In the genomic region with DNA sequence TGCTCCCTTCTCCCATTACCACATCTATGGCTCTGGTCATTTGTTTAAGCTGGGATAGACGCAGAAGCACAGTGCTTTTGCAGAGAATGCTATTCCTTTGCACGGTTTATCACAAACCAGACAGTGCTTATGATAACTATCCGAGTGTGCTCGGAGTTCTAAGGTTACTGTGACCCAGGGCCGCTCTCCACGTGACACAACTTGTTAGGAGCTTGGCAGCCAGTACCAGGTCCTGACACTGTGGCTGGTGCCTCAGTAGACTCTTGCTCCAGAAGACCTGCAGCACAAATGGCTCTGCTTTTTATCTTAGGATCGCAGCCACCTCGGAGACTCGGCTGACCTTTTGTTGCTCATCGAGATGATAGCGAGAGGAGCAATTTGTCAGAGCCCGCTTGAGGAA, we compare ENCODE assay signal across 18 mouse cellular contexts.
DNase-seq lines count a peak whose midpoint lies in the region; ATAC-seq and TF ChIP-seq lines count a peak whose summit lies in the region.
"Had no signal": no experiment of that assay in that cellular context is flagged by ENCODE, and none has a peak within 500 bp of the region (broad histone marks: within the 10 kb centered on the region; RNA-seq: fewer than 3 reads in every experiment).

No protein-coding gene starts in this region.

- H3K9ac ChIP-seq in heart, embryonic 12.5 days, result peak overlapping the region; percentile 36; the same call in 1 of the 2 replicates
- H3K9ac ChIP-seq in kidney, embryonic 14.5 days (ENCODE audit: low read depth, low read length), result no peak overlapping the region
- peak overlapping the region; percentile 7; the same call in 1 of the 2 replicates for H3K9ac ChIP-seq in MEL (ENCODE audit: control insufficient read depth, low read depth, low read length, poor library complexity, severe bottlenecking)
- no peak overlapping the region for H3K9ac ChIP-seq in hindbrain, embryonic 13.5 days
- H3K9ac ChIP-seq: embryonic facial prominence, embryonic 13.5 days; liver, embryonic 15.5 days; midbrain, embryonic 13.5 days; neural tube, embryonic 15.5 days had no signal

- TF ChIP-seq CTCF in MEL (IDR thresholded peaks at IDR 0.05 in 2 of 3, conservative IDR thresholded peaks at IDR 0.05 in 1 of 3; ENCODE audit: control insufficient read depth in 1 of 3, insufficient read depth in 1 of 3, low read depth in 2 of 3, low read length in 3 of 3, poor library complexity in 1 of 3, severe bottlenecking in 1 of 3), result no peak

- no peak for TF ChIP-seq POLR2A in MEL (IDR thresholded peaks at IDR 0.05; ENCODE audit: control insufficient read depth in 1 of 2, insufficient read depth in 1 of 2, low read depth in 1 of 2, low read length in 2 of 2, poor library complexity in 1 of 2)

- ATAC-seq in heart, embryonic 12.5 days (ENCODE audit: insufficient number of reproducible peaks, low FRiP score), result no peak
- ATAC-seq in kidney, embryonic 14.5 days (ENCODE audit: low FRiP score, low TSS enrichment), result no peak
- no peak for ATAC-seq in hindbrain, embryonic 13.5 days (ENCODE audit: low FRiP score)
- ATAC-seq: forebrain, embryonic 16.5 days; hindbrain, embryonic 16.5 days; lung, postnatal 0 days; midbrain, embryonic 13.5 days; Patski had no signal

- no peak for DNase-seq in heart, postnatal 14 days
- DNase-seq in kidney, adult 9 months, result peak; percentile 7
- peak; percentile 34 for DNase-seq in MEL (ENCODE audit: low read depth, low spot score)
- peak; percentile 18 for DNase-seq in adrenal gland, postnatal 14 days
- DNase-seq: cerebellum, adult 9-10 months; right cerebral cortex, adult 18-20 months; thymus, adult 18-20 months had no signal

- H3K4me1 ChIP-seq in heart, embryonic 12.5 days (replicated peaks), result peaks cover 11% of the 10 kb centered on the region
- H3K4me1 ChIP-seq in kidney, embryonic 14.5 days (ENCODE audit: control insufficient read depth, insufficient read depth, low read length), result no peaks in the 10 kb centered on the region
- H3K4me1 ChIP-seq in MEL (ENCODE audit: control insufficient read depth in 1 of 2, insufficient read depth in 2 of 2, low read length in 2 of 2), result peaks cover 0 to 13% of the 10 kb centered on the region in 2 experiments; a peak in 1 of 4 replicates
- no peaks in the 10 kb centered on the region for H3K4me1 ChIP-seq in hindbrain, embryonic 13.5 days (replicated peaks)
- H3K4me1 ChIP-seq: liver, embryonic 15.5 days; midbrain, embryonic 13.5 days; neural tube, embryonic 15.5 days had no signal

- H3K27ac ChIP-seq in heart, embryonic 12.5 days (ENCODE audit: poor library complexity, severe bottlenecking), result no peak overlapping the region
- H3K27ac ChIP-seq in kidney, embryonic 14.5 days (ENCODE audit: low read depth, low read length), result no peak overlapping the region
- no peak overlapping the region for H3K27ac ChIP-seq in MEL (ENCODE audit: control insufficient read depth, low read depth, low read length)
- H3K27ac ChIP-seq in hindbrain, embryonic 13.5 days, result no peak overlapping the region
- H3K27ac ChIP-seq: embryonic facial prominence, embryonic 13.5 days; liver, embryonic 15.5 days; midbrain, embryonic 13.5 days; neural tube, embryonic 15.5 days had no signal

- no peaks in the 10 kb centered on the region for H3K79me2 ChIP-seq in MEL (ENCODE audit: control insufficient read depth, insufficient read depth, low read length, poor library complexity)

- H3K4me2 ChIP-seq in heart, embryonic 12.5 days, result peak overlapping the region; percentile 64
- H3K4me2 ChIP-seq in kidney, embryonic 14.5 days (replicated peaks; ENCODE audit: low read depth, low read length), result no peak overlapping the region
- H3K4me2 ChIP-seq in hindbrain, embryonic 13.5 days, result no peak overlapping the region
- H3K4me2 ChIP-seq: embryonic facial prominence, embryonic 13.5 days; liver, embryonic 15.5 days; midbrain, embryonic 13.5 days; neural tube, embryonic 15.5 days had no signal

- TF ChIP-seq EP300 in MEL (IDR thresholded peaks at IDR 0.05; ENCODE audit: low read depth in 1 of 2, low read length in 2 of 2), result no peak

- H3K4me3 ChIP-seq in heart, embryonic 12.5 days, result peak overlapping the region; percentile 26
- H3K4me3 ChIP-seq in kidney, embryonic 14.5 days (ENCODE audit: low read length), result no peak overlapping the region
- peak overlapping the region; percentile 38 to 47 for H3K4me3 ChIP-seq in MEL (ENCODE audit: control insufficient read depth in 1 of 2, insufficient read depth in 1 of 2, low read depth in 2 of 2, low read length in 2 of 2)
- no peak overlapping the region for H3K4me3 ChIP-seq in hindbrain, embryonic 13.5 days
- H3K4me3 ChIP-seq: embryonic facial prominence, embryonic 13.5 days; liver, embryonic 15.5 days; midbrain, embryonic 13.5 days; neural tube, embryonic 15.5 days had no signal

- intact Hi-C loops in heart, postnatal 14 days (cut with DNase I), result no loop called here

- H3K27me3 ChIP-seq in heart, embryonic 12.5 days (replicated peaks), result no peaks in the 10 kb centered on the region
- H3K27me3 ChIP-seq in kidney, embryonic 14.5 days (ENCODE audit: control insufficient read depth, insufficient read depth, low read length), result no peaks in the 10 kb centered on the region
- no peaks in the 10 kb centered on the region for H3K27me3 ChIP-seq in MEL (ENCODE audit: control insufficient read depth in 1 of 2, insufficient read depth in 2 of 2, low read length in 2 of 2)
- peaks cover 4% of the 10 kb centered on the region; the same call in 1 of the 2 replicates for H3K27me3 ChIP-seq in hindbrain, embryonic 13.5 days
- H3K27me3 ChIP-seq: liver, embryonic 15.5 days; neural tube, embryonic 15.5 days; Patski had no signal

- no peaks in the 10 kb centered on the region for H3K36me3 ChIP-seq in heart, embryonic 12.5 days
- H3K36me3 ChIP-seq in kidney, embryonic 14.5 days (ENCODE audit: control insufficient read depth, insufficient read depth, low read length), result no peaks in the 10 kb centered on the region
- H3K36me3 ChIP-seq in MEL (ENCODE audit: control insufficient read depth in 1 of 2, insufficient read depth in 2 of 2, low read length in 2 of 2), result peaks cover 0 to 3% of the 10 kb centered on the region in 2 experiments; a peak in 1 of 4 replicates
- H3K36me3 ChIP-seq in hindbrain, embryonic 13.5 days, result no peaks in the 10 kb centered on the region
- H3K36me3 ChIP-seq: embryonic facial prominence, embryonic 13.5 days; liver, embryonic 15.5 days; midbrain, embryonic 13.5 days; neural tube, embryonic 15.5 days had no signal

- 0 out of 2 replicates have a peak, but pooled peaks cover 4% of the 10 kb centered on the region for H3K9me3 ChIP-seq in heart, embryonic 12.5 days (replicated peaks)
- H3K9me3 ChIP-seq in kidney, embryonic 14.5 days (ENCODE audit: control insufficient read depth, low read length), result no peaks in the 10 kb centered on the region
- no peaks in the 10 kb centered on the region for H3K9me3 ChIP-seq in MEL (replicated peaks; ENCODE audit: insufficient read depth, low read length)
- H3K9me3 ChIP-seq in hindbrain, embryonic 13.5 days, result no peaks in the 10 kb centered on the region
- H3K9me3 ChIP-seq: embryonic facial prominence, embryonic 13.5 days; liver, embryonic 15.5 days; midbrain, embryonic 13.5 days; neural tube, embryonic 15.5 days had no signal

- WGBS in heart, embryonic 12.5 days, result 14% methylated on average over 12 of the region's 12 CpGs
- WGBS in kidney, embryonic 14.5 days, result 25% methylated on average over 12 of the region's 12 CpGs
- WGBS in hindbrain, embryonic 13.5 days, result 74% methylated on average over 12 of the region's 12 CpGs

- TF ChIP-seq RAD21 in MEL (IDR thresholded peaks at IDR 0.05; ENCODE audit: low read depth, low read length), result no peak

TF ChIP-seq in MEL, 35 proteins besides CTCF, POLR2A, EP300 and RAD21:
- TF ChIP-seq USF1 (IDR thresholded peaks at IDR 0.05; ENCODE audit: low read depth, low read length) (peak; percentile 79), BHLHE40 (IDR thresholded peaks at IDR 0.05; ENCODE audit: borderline replicate concordance, low read depth, low read length) (0 out of 2 replicates have a peak, but pooled peaks have one; percentile 20), TBP (IDR thresholded peaks at IDR 0.05; ENCODE audit: low read depth, low read length) (no peak)

Comparison
In these comparisons a context has a peak if more than half of its experiments do, and no peak if none do; other contexts are left out.
1. H3K4me3 ChIP-seq: peak in heart, embryonic 12.5 days (single experiment) and MEL (2 of 2); none in kidney, embryonic 14.5 days (single experiment) and hindbrain, embryonic 13.5 days (single experiment).
2. H3K9ac ChIP-seq: peak in heart, embryonic 12.5 days (single experiment) and MEL (single experiment); none in kidney, embryonic 14.5 days (single experiment) and hindbrain, embryonic 13.5 days (single experiment).
3. DNase-seq: peak in kidney, adult 9 months (single experiment), MEL (single experiment) and adrenal gland, postnatal 14 days (single experiment); none in heart, postnatal 14 days (0 of 2).